Mouse (Mus musculus) myocyte (in vitro differentiated cells): ENCODE results near the gene Fars2.

Experiments
- CEBPB ChIP-seq: IDR thresholded peaks from 2 replicates; pipeline ENCODE4 v1.6.1; 2011; ENCODE audit warnings: mild to moderate bottlenecking, moderate library complexity; ENCODE audit not compliant: poor library complexity, insufficient read depth, severe bottlenecking
- E2F4 ChIP-seq: IDR thresholded peaks from one replicate; pipeline ENCODE4 v1.6.1; 2011; ENCODE audit warnings: mild to moderate bottlenecking, control low read depth, moderate library complexity; ENCODE audit not compliant: insufficient read depth
- MAX ChIP-seq: IDR thresholded peaks from one replicate; pipeline ENCODE4 v1.6.1; 2011; ENCODE audit warnings: low read depth, mild to moderate bottlenecking, control low read depth
- MYOD1 ChIP-seq, 3 experiments: IDR thresholded peaks; one replicate each; pipeline ENCODE4 v1.6.1; 2011; ENCODE audit warnings: control low read depth in 2 of 3, low read depth in 2 of 3, mild to moderate bottlenecking in 2 of 3, moderate library complexity in 1 of 3; ENCODE audit not compliant: insufficient read length in 2 of 3, control insufficient read depth in 1 of 3
- MYOG ChIP-seq, 3 experiments: IDR thresholded peaks; one replicate each; pipeline ENCODE4 v1.6.1; 2011; ENCODE audit warnings: control low read depth in 2 of 3, low read depth in 2 of 3, mild to moderate bottlenecking in 2 of 3; ENCODE audit not compliant: insufficient read length in 2 of 3, control insufficient read depth in 1 of 3, insufficient read depth in 1 of 3
- POLR2A ChIP-seq: IDR thresholded peaks from one replicate; pipeline ENCODE4 v1.6.1; 2011; ENCODE audit warnings: low read depth, mild to moderate bottlenecking, control low read depth, moderate library complexity; ENCODE audit not compliant: insufficient read length
- POLR2AphosphoS2 ChIP-seq: IDR thresholded peaks from one replicate; pipeline ENCODE4 v1.6.1; 2011; ENCODE audit warnings: low read depth, control low read depth; ENCODE audit not compliant: insufficient read length
- REST ChIP-seq: IDR thresholded peaks from one replicate; pipeline ENCODE4 v1.6.1; 2011; ENCODE audit warnings: mild to moderate bottlenecking, control low read depth, moderate library complexity; ENCODE audit not compliant: insufficient read depth, insufficient read length
- SRF ChIP-seq: IDR thresholded peaks from one replicate; pipeline ENCODE4 v1.6.1; 2011; ENCODE audit warnings: low read depth; ENCODE audit not compliant: control insufficient read depth, insufficient read length
- TCF12 ChIP-seq: IDR thresholded peaks from one replicate; pipeline ENCODE4 v1.6.1; 2011; ENCODE audit warnings: mild to moderate bottlenecking, control low read depth; ENCODE audit not compliant: poor library complexity, insufficient read depth, severe bottlenecking
- USF1 ChIP-seq: IDR thresholded peaks from one replicate; pipeline ENCODE4 v1.6.1; 2011; ENCODE audit warnings: low read depth, mild to moderate bottlenecking, control low read depth, moderate library complexity

GRCm38 (mm10) chr13:36085971-36086370 lies 31.2 kb upstream of the Fars2 start:
- no peak for TF ChIP-seq CEBPB
- no peak for TF ChIP-seq POLR2A
- no peak for TF ChIP-seq MAX
- no peak for TF ChIP-seq MYOD1 (IDR thresholded peaks at IDR 0.05; ENCODE audit: control insufficient read depth in 1 of 3, insufficient read length in 2 of 3, low read depth in 2 of 3)
- TF ChIP-seq REST, result no peak
- TF ChIP-seq E2F4, result no peak
- no peak for TF ChIP-seq POLR2AphosphoS2
- no peak for TF ChIP-seq MYOG (IDR thresholded peaks at IDR 0.05; ENCODE audit: control insufficient read depth in 1 of 3, insufficient read depth in 1 of 3, insufficient read length in 2 of 3, low read depth in 2 of 3)
- TF ChIP-seq USF1, result no peak
- TF ChIP-seq TCF12, result no peak
- no peak for TF ChIP-seq SRF
